ENCODE assay signal across 11 mouse cellular contexts in the genomic region with DNA sequence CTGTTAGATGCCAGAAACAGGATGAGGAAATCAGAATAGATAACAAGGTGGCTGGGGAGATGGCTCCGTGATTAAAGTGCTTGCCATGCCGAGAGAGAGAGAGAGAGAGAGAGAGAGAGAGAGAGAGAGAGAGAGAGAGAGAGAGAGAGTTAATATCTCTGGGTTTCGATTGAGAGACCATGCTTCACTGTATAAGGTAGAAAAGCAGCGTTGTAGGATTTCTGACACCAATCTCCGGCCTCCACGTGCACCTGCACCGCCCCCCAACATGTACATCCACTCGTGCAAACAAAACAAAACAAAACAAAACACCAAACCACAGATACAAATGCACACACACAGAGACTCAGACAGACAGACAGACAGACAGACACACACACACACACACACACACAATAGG. TPM values are rescaled to one million over a fixed set of nuclear protein-coding genes. Genes with fewer than 3 reads are reported as not detected.
DNase-seq lines count a peak whose midpoint lies in the region; ATAC-seq and TF ChIP-seq lines count a peak whose summit lies in the region.
"Had no signal": no experiment of that assay in that cellular context is flagged by ENCODE, and none has a peak within 500 bp of the region (broad histone marks: within the 10 kb centered on the region; RNA-seq: fewer than 3 reads in every experiment).

No protein-coding gene starts in this region.

- H3K4me1 ChIP-seq in forebrain, embryonic 10.5 days: peaks cover 20% of the 10 kb centered on the region
- peaks cover 11% of the 10 kb centered on the region for H3K4me1 ChIP-seq in forebrain, embryonic 15.5 days
- H3K4me1 ChIP-seq in hindbrain, postnatal 0 days (ENCODE audit: insufficient read depth, low read length): no peaks in the 10 kb centered on the region
- peaks cover 10% of the 10 kb centered on the region for H3K4me1 ChIP-seq in hindbrain, embryonic 12.5 days
- H3K4me1 ChIP-seq in testis, adult 2 months (ENCODE audit: control insufficient read depth, insufficient read depth, low read length): peaks cover 4% of the 10 kb centered on the region

- peaks cover 5% of the 10 kb centered on the region for H3K36me3 ChIP-seq in forebrain, embryonic 10.5 days (replicated peaks)
- no peaks in the 10 kb centered on the region for H3K36me3 ChIP-seq in forebrain, embryonic 15.5 days
- H3K36me3 ChIP-seq in hindbrain, postnatal 0 days (ENCODE audit: insufficient read depth, low read length): no peaks in the 10 kb centered on the region
- H3K36me3 ChIP-seq in hindbrain, embryonic 12.5 days: no peaks in the 10 kb centered on the region
- H3K36me3 ChIP-seq in testis, adult 2 months (ENCODE audit: control insufficient read depth, insufficient read depth, low read length): no peaks in the 10 kb centered on the region
- H3K36me3 ChIP-seq: lung, embryonic 15.5 days had no signal

- TF ChIP-seq POLR2A in testis, adult 2 months (IDR thresholded peaks at IDR 0.05; ENCODE audit: control insufficient read depth, low read depth, low read length): no peak

- DNase-seq in forebrain, embryonic 10.5 days (ENCODE audit: extremely low spot score, low spot score): no peak
- no peak for DNase-seq in hindbrain, postnatal 0 days (ENCODE audit: low spot score)
- DNase-seq in testis, postnatal 10 days (ENCODE audit: low spot score): no peak
- DNase-seq in frontal cortex, postnatal 14 days (ENCODE audit: low spot score in 2 of 2): no peak
- DNase-seq: gastrocnemius, postnatal 25 days had no signal

- H3K4me2 ChIP-seq in forebrain, embryonic 15.5 days (replicated peaks): no peak overlapping the region
- H3K4me2 ChIP-seq in hindbrain, postnatal 0 days (ENCODE audit: low read depth, low read length): peak overlapping the region; percentile 54
- H3K4me2 ChIP-seq in hindbrain, embryonic 12.5 days (replicated peaks): no peak overlapping the region

- H3K9ac ChIP-seq in forebrain, embryonic 15.5 days (replicated peaks): no peak overlapping the region
- H3K9ac ChIP-seq in hindbrain, postnatal 0 days (replicated peaks; ENCODE audit: low read length): no peak overlapping the region
- H3K9ac ChIP-seq in hindbrain, embryonic 12.5 days: no peak overlapping the region
- H3K9ac ChIP-seq: hindbrain, embryonic 13.5 days; lung, embryonic 15.5 days; neural tube, embryonic 13.5 days had no signal

- H3K27ac ChIP-seq in forebrain, embryonic 10.5 days: no peak overlapping the region
- H3K27ac ChIP-seq in forebrain, embryonic 15.5 days (replicated peaks): no peak overlapping the region
- H3K27ac ChIP-seq in hindbrain, postnatal 0 days: no peak overlapping the region
- no peak overlapping the region for H3K27ac ChIP-seq in hindbrain, embryonic 12.5 days
- no peak overlapping the region for H3K27ac ChIP-seq in testis, adult 2 months (ENCODE audit: control insufficient read depth, insufficient read depth, low read depth, low read length)
- H3K27ac ChIP-seq: hindbrain, embryonic 13.5 days; lung, embryonic 15.5 days; neural tube, embryonic 13.5 days had no signal

- peak overlapping the region; percentile 89; the same call in 1 of the 2 replicates for H3K4me3 ChIP-seq in forebrain, embryonic 10.5 days
- no peak overlapping the region for H3K4me3 ChIP-seq in forebrain, embryonic 15.5 days
- H3K4me3 ChIP-seq in hindbrain, postnatal 0 days (ENCODE audit: low read length): no peak overlapping the region
- no peak overlapping the region for H3K4me3 ChIP-seq in hindbrain, embryonic 12.5 days
- peak overlapping the region; percentile 5; the same call in 1 of the 2 replicates for H3K4me3 ChIP-seq in testis, adult 2 months (ENCODE audit: control insufficient read depth, low read depth, low read length)

- 60% methylated on average over 8 of the region's 8 CpGs for WGBS in forebrain, embryonic 10.5 days
- 61% methylated on average over 8 of the region's 8 CpGs for WGBS in forebrain, embryonic 15.5 days
- WGBS in hindbrain, postnatal 0 days: 66% methylated on average over 8 of the region's 8 CpGs
- 65% methylated on average over 8 of the region's 8 CpGs for WGBS in hindbrain, embryonic 12.5 days

- H3K27me3 ChIP-seq in forebrain, embryonic 10.5 days (ENCODE audit: poor library complexity, severe bottlenecking): peaks cover 4% of the 10 kb centered on the region; the same call in 1 of the 2 replicates
- no peaks in the 10 kb centered on the region for H3K27me3 ChIP-seq in forebrain, embryonic 15.5 days
- no peaks in the 10 kb centered on the region for H3K27me3 ChIP-seq in hindbrain, postnatal 0 days (ENCODE audit: insufficient read depth, low read length)
- H3K27me3 ChIP-seq in hindbrain, embryonic 12.5 days: no peaks in the 10 kb centered on the region
- H3K27me3 ChIP-seq in testis, adult 2 months (ENCODE audit: control insufficient read depth, insufficient read depth, low read length): no peaks in the 10 kb centered on the region
- H3K27me3 ChIP-seq: hindbrain, embryonic 13.5 days; neural tube, embryonic 13.5 days had no signal

- H3K9me3 ChIP-seq in forebrain, embryonic 10.5 days: no peaks in the 10 kb centered on the region
- H3K9me3 ChIP-seq in forebrain, embryonic 15.5 days: no peaks in the 10 kb centered on the region
- no peaks in the 10 kb centered on the region for H3K9me3 ChIP-seq in hindbrain, postnatal 0 days (ENCODE audit: low read length)
- no peaks in the 10 kb centered on the region for H3K9me3 ChIP-seq in hindbrain, embryonic 12.5 days (replicated peaks)
- H3K9me3 ChIP-seq: hindbrain, embryonic 13.5 days; lung, embryonic 15.5 days; neural tube, embryonic 13.5 days had no signal

- no peak for ATAC-seq in forebrain, embryonic 15.5 days (replicated peaks)
- no peak for ATAC-seq in hindbrain, postnatal 0 days
- ATAC-seq in hindbrain, embryonic 12.5 days (ENCODE audit: low FRiP score): no peak

- TF ChIP-seq CTCF in hindbrain, postnatal 0 days (IDR thresholded peaks at IDR 0.05; ENCODE audit: low read depth): no peak
- no peak for TF ChIP-seq CTCF in testis, adult 2 months (IDR thresholded peaks at IDR 0.05; ENCODE audit: control insufficient read depth, insufficient read depth, insufficient replicate concordance, low read depth, low read length)

RNA-seq across cellular contexts. Expression of gene Kbtbd8, which starts 0.5 kb away (rescaled TPM):
- 11.3 and 12.2 TPM in 2 replicates for polyA plus RNA-seq in forebrain, embryonic 10.5 days (2016; fragmentation: Nextera tagmentation; extraction: Ambion mirVana)
- 5.2 and 5.8 TPM in 2 replicates for polyA plus RNA-seq in forebrain, embryonic 15.5 days (2015; fragmentation: Nextera tagmentation; extraction: Ambion mirVana)
- 3.1 and 3.8 TPM in 2 replicates for total RNA-seq in hindbrain, postnatal 0 days (2014; rRNA removed)
- 1.7 and 1.8 TPM in 2 replicates for polyA plus RNA-seq in hindbrain, postnatal 0 days (2015; fragmentation: Nextera tagmentation; extraction: Ambion mirVana)
- 6.2 TPM in 2 replicates for polyA plus RNA-seq in hindbrain, embryonic 12.5 days (2016; fragmentation: Nextera tagmentation; extraction: Ambion mirVana)
- polyA plus RNA-seq in testis, adult 2 months (2012; rRNA removed): 2.0 and 2.6 TPM in 2 replicates

Comparison
In these comparisons a context has a peak if more than half of its experiments do, and no peak if none do; other contexts are left out.
1. H3K4me3 ChIP-seq: peak in forebrain, embryonic 10.5 days (single experiment) and testis, adult 2 months (single experiment); none in forebrain, embryonic 15.5 days (single experiment), hindbrain, postnatal 0 days (single experiment) and hindbrain, embryonic 12.5 days (single experiment).